Mouse (Mus musculus) hindbrain, embryonic 14.5 days (tissue): Measurements from ENCODE around the gene Arl5c. TPM values are rescaled to one million over a fixed set of nuclear protein-coding genes. Genes with fewer than 3 reads are reported as not detected.

Source experiments
- ATAC-seq: fragments of 200-750 bp; cut with Nextera tagmentation; 2 replicates; pipeline ENCODE4 v1.8.0; 2017; ENCODE audit warnings: moderate number of reproducible peaks, mild to moderate bottlenecking, moderate TSS enrichment, moderate library complexity; ENCODE audit not compliant: low FRiP score
- DNase-seq: peaks from one replicate; pipeline ENCODE4 v3.0.0-alpha.2; 2015; ENCODE audit warnings: low spot score
- H3K27ac ChIP-seq: fragments of 300-500 bp; sonication (generic); 2 replicates; pipeline ENCODE4 v1.5.1; 2014; ENCODE audit warnings: mild to moderate bottlenecking, moderate library complexity
- H3K27me3 ChIP-seq: fragments of 300-500 bp; sonication (generic); 2 replicates; pipeline ENCODE4 v1.6.1; 2014; ENCODE audit warnings: mild to moderate bottlenecking, low read length, mixed read lengths; ENCODE audit not compliant: control insufficient read depth, insufficient read depth
- H3K36me3 ChIP-seq: fragments of 300-500 bp; sonication (generic); replicated peaks from 2 replicates; pipeline ENCODE4 v1.6.1; 2014; ENCODE audit not compliant: control insufficient read depth, insufficient read depth
- H3K4me1 ChIP-seq: fragments of 300-500 bp; sonication (generic); replicated peaks from 2 replicates; pipeline ENCODE4 v1.6.1; 2014; ENCODE audit warnings: antibody characterized with exemption, low read length, mixed read lengths; ENCODE audit not compliant: control insufficient read depth, insufficient read depth
- H3K4me2 ChIP-seq: fragments of 300-500 bp; sonication (generic); replicated peaks from 2 replicates; pipeline ENCODE4 v1.6.1; 2014; ENCODE audit warnings: mild to moderate bottlenecking, moderate library complexity
- H3K4me3 ChIP-seq: fragments of 300-500 bp; sonication (generic); replicated peaks from 2 replicates; pipeline ENCODE4 v1.5.1; 2014; ENCODE audit warnings: mild to moderate bottlenecking, low read length
- H3K9ac ChIP-seq: fragments of 300-500 bp; sonication (generic); 2 replicates; pipeline ENCODE4 v1.6.1; 2014
- H3K9me3 ChIP-seq: fragments of 300-500 bp; sonication (generic); 2 replicates; pipeline ENCODE4 v1.6.1; 2016; ENCODE audit warnings: low read length; ENCODE audit not compliant: control insufficient read depth
- WGBS: fragments of 180-500 bp; shearing (Covaris S2); extraction: QIAGEN DNeasy Blood & Tissue Kit; methylation state at CpG from one replicate; pipeline ENCODE4 v1.1.7; 2014; 5-methylcytosine and 5-hydroxymethylcytosine counted together
- polyA plus RNA-seq: library from polyadenylated mRNA; unstranded; fragments of >200 nt; fragmentation: Nextera tagmentation; extraction: Ambion mirVana; gene quantifications from 2 replicates; pipeline ENCODE4 v1.2.1, GENCODE M21; 2014

Gene Arl5c
- polyA plus RNA-seq, 1 experiment from 2014 or later, result 11.0 TPM

- no peaks in the 10 kb centered on the region for H3K9me3 ChIP-seq
- peaks cover 38% of the 10 kb centered on the region for H3K4me1 ChIP-seq
- H3K27me3 ChIP-seq, result no peaks in the 10 kb centered on the region
- ATAC-seq (peak; percentile 10), DNase-seq (peak; percentile 50)
- H3K9ac ChIP-seq, result peak overlapping the region; percentile 92
- WGBS, result 2% methylated on average over 34 of the region's 34 CpGs
- peaks cover 21% of the 10 kb centered on the region for H3K36me3 ChIP-seq
- H3K27ac ChIP-seq, result peak overlapping the region; percentile 95
- peak overlapping the region; percentile 80 for H3K4me3 ChIP-seq
- H3K4me2 ChIP-seq, result peak overlapping the region; percentile 68
These were observed 25.7 kb upstream of the Arl5c start for GRCm38 (mm10) chr11:98021565-98022252.

- H3K9me3 ChIP-seq, result no peaks in the 10 kb centered on the region
- H3K9ac ChIP-seq, result peak overlapping the region; percentile 92
- peaks cover 27% of the 10 kb centered on the region for H3K36me3 ChIP-seq
- ATAC-seq (no peak), DNase-seq (no peak)
- H3K27me3 ChIP-seq, result no peaks in the 10 kb centered on the region
- peak overlapping the region; percentile 68 for H3K4me2 ChIP-seq
- H3K4me1 ChIP-seq, result peaks cover 37% of the 10 kb centered on the region
- H3K4me3 ChIP-seq, result peak overlapping the region; percentile 80
- peak overlapping the region; percentile 95 for H3K27ac ChIP-seq
- 48% methylated on average over 2 of the region's 2 CpGs for WGBS
These were observed 25.1 kb upstream of the Arl5c start for GRCm38 (mm10) chr11:98021118-98021517.

GRCm38 (mm10) chr11:98020710-98021109 lies 24.7 kb upstream of the Arl5c start:
- Histone ChIP-seq H3K9me3 (no peaks in the 10 kb centered on the region), H3K27ac (peak overlapping the region; percentile 69; the same call in 1 of the 2 replicates), H3K36me3 (peaks cover 31% of the 10 kb centered on the region), H3K4me2 (peak overlapping the region; percentile 68), H3K9ac (peak overlapping the region; percentile 34; the same call in 1 of the 2 replicates), H3K4me3 (peak overlapping the region; percentile 80), H3K27me3 (no peaks in the 10 kb centered on the region), H3K4me1 (peaks cover 33% of the 10 kb centered on the region)
- WGBS, result 40% methylated on average over 1 of the region's 1 CpGs
- ATAC-seq (no peak), DNase-seq (no peak)

- 9% methylated on average over 7 of the region's 8 CpGs for WGBS
- Histone ChIP-seq H3K36me3 (peaks cover 38% of the 10 kb centered on the region), H3K4me3 (peak overlapping the region; percentile 80), H3K4me2 (peak overlapping the region; percentile 68), H3K27me3 (no peaks in the 10 kb centered on the region), H3K4me1 (peaks cover 31% of the 10 kb centered on the region), H3K27ac (peak overlapping the region; percentile 69), H3K9me3 (no peaks in the 10 kb centered on the region), H3K9ac (peak overlapping the region; percentile 34; the same call in 1 of the 2 replicates)
- DNase-seq, result no peak
- ATAC-seq, result no peak
These were observed 24.1 kb upstream of the Arl5c start for GRCm38 (mm10) chr11:98019883-98020610.

- no peak overlapping the region for H3K4me3 ChIP-seq
- 24% methylated on average over 10 of the region's 10 CpGs for WGBS
These were observed 23.1 kb upstream of the Arl5c start for GRCm38 (mm10) chr11:98018858-98019641.

GRCm38 (mm10) chr11:98018222-98018621 lies 22.2 kb upstream of the Arl5c start:
- no peak overlapping the region for H3K9ac ChIP-seq
- peaks cover 56% of the 10 kb centered on the region for H3K36me3 ChIP-seq
- WGBS, result 70% methylated on average over 6 of the region's 6 CpGs
- H3K4me1 ChIP-seq, result peaks cover 28% of the 10 kb centered on the region
- no peaks in the 10 kb centered on the region for H3K9me3 ChIP-seq
- DNase-seq (no peak), ATAC-seq (no peak)
- no peak overlapping the region for H3K27ac ChIP-seq
- H3K4me2 ChIP-seq, result no peak overlapping the region
- H3K27me3 ChIP-seq, result no peaks in the 10 kb centered on the region
- no peak overlapping the region for H3K4me3 ChIP-seq

More at GRCm38 (mm10) chr11:98018858-98019641, 23.1 kb upstream of the Arl5c start:
- no peak for ATAC-seq
- no peaks in the 10 kb centered on the region for H3K9me3 ChIP-seq
- H3K27ac ChIP-seq, result peak overlapping the region; percentile 40
- H3K36me3 ChIP-seq, result peaks cover 48% of the 10 kb centered on the region
- H3K4me1 ChIP-seq, result peaks cover 31% of the 10 kb centered on the region
- H3K9ac ChIP-seq, result peak overlapping the region; percentile 34; the same call in 1 of the 2 replicates
- DNase-seq, result no peak
- H3K4me2 ChIP-seq, result peak overlapping the region; percentile 68
- no peaks in the 10 kb centered on the region for H3K27me3 ChIP-seq

- DNase-seq (no peak), ATAC-seq (no peak)
- WGBS, result 78% methylated on average over 4 of the region's 4 CpGs
- Histone ChIP-seq H3K36me3 (peaks cover 62% of the 10 kb centered on the region), H3K4me2 (no peak overlapping the region), H3K4me3 (no peak overlapping the region), H3K9me3 (no peaks in the 10 kb centered on the region), H3K27me3 (no peaks in the 10 kb centered on the region), H3K27ac (no peak overlapping the region), H3K9ac (no peak overlapping the region), H3K4me1 (peaks cover 25% of the 10 kb centered on the region)
These were observed 20.8 kb upstream of the Arl5c start for GRCm38 (mm10) chr11:98016824-98017223.

- Histone ChIP-seq H3K9me3 (no peaks in the 10 kb centered on the region), H3K4me1 (peaks cover 21% of the 10 kb centered on the region), H3K4me3 (no peak overlapping the region), H3K36me3 (peaks cover 69% of the 10 kb centered on the region), H3K27me3 (no peaks in the 10 kb centered on the region), H3K27ac (no peak overlapping the region), H3K9ac (no peak overlapping the region), H3K4me2 (no peak overlapping the region)
- no peak for ATAC-seq
- 95% methylated on average over 5 of the region's 5 CpGs for WGBS
- DNase-seq, result no peak
These were observed 20.2 kb upstream of the Arl5c start for GRCm38 (mm10) chr11:98016177-98016576.

GRCm38 (mm10) chr11:98012831-98013230 lies 16.9 kb upstream of the Arl5c start:
- H3K4me3 ChIP-seq, result no peak overlapping the region
- whole genome bisulfite sequencing, result 86% methylated on average over 10 of the region's 10 CpGs

More at GRCm38 (mm10) chr11:98012831-98013230, 16.9 kb upstream of the Arl5c start:
- no peak overlapping the region for H3K4me2 ChIP-seq
- H3K27ac ChIP-seq, result no peak overlapping the region
- peaks cover 92% of the 10 kb centered on the region for H3K36me3 ChIP-seq
- DNase-seq, result no peak
- no peaks in the 10 kb centered on the region for H3K9me3 ChIP-seq
- H3K9ac ChIP-seq, result no peak overlapping the region
- no peaks in the 10 kb centered on the region for H3K4me1 ChIP-seq
- no peak for ATAC-seq
- H3K27me3 ChIP-seq, result no peaks in the 10 kb centered on the region
